Comparison of ENCODE assay signal across 22 mouse cellular contexts in genomic region chr8:78315576-78315975, GRCm38 (mm10).
DNase-seq lines count a peak whose midpoint lies in the region; ATAC-seq lines count a peak whose summit lies in the region.
"Had no signal": no experiment of that assay in that cellular context is flagged by ENCODE, and none has a peak within 500 bp of the region (broad histone marks: within the 10 kb centered on the region; RNA-seq: fewer than 3 reads in every experiment).

No protein-coding gene starts in this region.

- no peaks in the 10 kb centered on the region for H3K9me3 ChIP-seq in midbrain, embryonic 11.5 days (ENCODE audit: control insufficient read depth, low read length)
- no peaks in the 10 kb centered on the region for H3K9me3 ChIP-seq in midbrain, embryonic 14.5 days (ENCODE audit: control insufficient read depth, low read length)
- H3K9me3 ChIP-seq: G1E had no signal

- ATAC-seq in midbrain, embryonic 11.5 days (ENCODE audit: low FRiP score): no peak
- no peak for ATAC-seq in midbrain, embryonic 14.5 days (ENCODE audit: low FRiP score, low TSS enrichment)
- ATAC-seq: activated CD4-positive, CD25-positive, alpha-beta regulatory T cell, adult 4 months; CD4-positive, CD25-positive, alpha-beta regulatory T cell, adult 4 months; Patski had no signal

- H3K27ac ChIP-seq in midbrain, embryonic 11.5 days (ENCODE audit: low read depth, low read length): no peak overlapping the region
- H3K27ac ChIP-seq in midbrain, embryonic 14.5 days (replicated peaks; ENCODE audit: low read depth, low read length): no peak overlapping the region

- DNase-seq in heart, adult 11 months: peak; percentile 61
- no peak for DNase-seq in heart, postnatal 10 days
- peak; percentile 64 for DNase-seq in midbrain, embryonic 11.5 days (ENCODE audit: low spot score, missing footprints)
- DNase-seq in midbrain, embryonic 14.5 days: no peak
- peak; percentile 39 for DNase-seq in retina, embryonic 14.5 days (ENCODE audit: low spot score)
- peak; percentile 22 for DNase-seq in retina, postnatal 1 day
- no peak for DNase-seq in gastrocnemius, postnatal 14 days
- DNase-seq in right cerebral cortex, postnatal 36 days (ENCODE audit: low spot score in 2 of 2): no peak
- DNase-seq: adrenal gland, adult 2 months; adrenal gland, adult 8-10 months; adrenal gland, postnatal 10 days; adrenal gland, postnatal 14 days; adrenal gland, postnatal 25 days; adrenal gland, postnatal 36 days; B cell, adult 2 months; cerebellum, adult 11 months; cerebellum, adult 11-12 months had no signal

- H3K36me3 ChIP-seq in midbrain, embryonic 11.5 days (ENCODE audit: control insufficient read depth, insufficient read depth, low read length): no peaks in the 10 kb centered on the region
- H3K36me3 ChIP-seq in midbrain, embryonic 14.5 days (ENCODE audit: control insufficient read depth, insufficient read depth, low read length): no peaks in the 10 kb centered on the region
- H3K36me3 ChIP-seq: G1E had no signal

- no peaks in the 10 kb centered on the region for H3K27me3 ChIP-seq in midbrain, embryonic 11.5 days (ENCODE audit: control insufficient read depth, insufficient read depth, low read length)
- no peaks in the 10 kb centered on the region for H3K27me3 ChIP-seq in midbrain, embryonic 14.5 days (ENCODE audit: control insufficient read depth, insufficient read depth, low read length)
- H3K27me3 ChIP-seq: CH12.LX had no signal

- no peak overlapping the region for H3K4me3 ChIP-seq in midbrain, embryonic 11.5 days (ENCODE audit: low read depth, low read length)
- H3K4me3 ChIP-seq in midbrain, embryonic 14.5 days (replicated peaks; ENCODE audit: low read depth, low read length): no peak overlapping the region

- WGBS in midbrain, embryonic 11.5 days: 31% methylated on average over 9 of the region's 9 CpGs
- WGBS in midbrain, embryonic 14.5 days: 27% methylated on average over 9 of the region's 9 CpGs

- peaks cover 3% of the 10 kb centered on the region; the same call in 1 of the 2 replicates for H3K4me1 ChIP-seq in midbrain, embryonic 11.5 days (ENCODE audit: control insufficient read depth, insufficient read depth, low read length)
- H3K4me1 ChIP-seq in midbrain, embryonic 14.5 days (ENCODE audit: control insufficient read depth, insufficient read depth, low read length): 0 out of 2 replicates have a peak, but pooled peaks cover 4% of the 10 kb centered on the region

- H3K4me2 ChIP-seq in midbrain, embryonic 11.5 days: no peak overlapping the region
- no peak overlapping the region for H3K4me2 ChIP-seq in midbrain, embryonic 14.5 days (ENCODE audit: low read length)

- intact Hi-C loops in heart, postnatal 10 days (cut with DNase I): no loop called here
- intact Hi-C loops in gastrocnemius, postnatal 14 days (cut with DNase I; ENCODE audit: low total_unique reads): no loop called here

- H3K9ac ChIP-seq in midbrain, embryonic 11.5 days (ENCODE audit: low read length): no peak overlapping the region
- H3K9ac ChIP-seq in midbrain, embryonic 14.5 days (replicated peaks; ENCODE audit: low read length): no peak overlapping the region

Comparison
In these comparisons a context has a peak if more than half of its experiments do, and no peak if none do; other contexts are left out.
1. DNase-seq: peak in heart, adult 11 months (single experiment), midbrain, embryonic 11.5 days (single experiment), retina, embryonic 14.5 days (single experiment) and retina, postnatal 1 day (single experiment); none in heart, postnatal 10 days (0 of 2), midbrain, embryonic 14.5 days (single experiment), gastrocnemius, postnatal 14 days (single experiment) and right cerebral cortex, postnatal 36 days (0 of 2).